ENCODE assay signal across 26 mouse cellular contexts in the genomic region with DNA sequence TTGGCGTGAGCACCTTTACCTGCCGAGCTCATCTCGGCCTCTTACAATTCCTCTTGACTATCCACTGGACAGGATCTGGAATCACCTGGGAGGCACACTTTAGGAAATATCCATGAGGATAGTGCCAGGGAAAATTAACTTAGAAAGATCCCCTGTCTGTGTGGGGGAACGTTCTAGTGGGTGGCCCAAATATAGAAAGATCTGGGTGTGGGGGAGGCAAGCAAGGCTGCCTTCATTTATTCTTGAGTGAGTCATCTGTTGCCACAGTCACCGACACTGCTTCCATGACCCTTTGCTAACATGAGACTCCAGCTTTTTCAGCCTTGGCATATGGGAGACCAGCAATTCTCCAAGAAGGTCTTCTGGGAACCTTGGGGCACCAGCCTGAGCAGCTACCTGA.
"Had no signal": no experiment of that assay in that cellular context is flagged by ENCODE, and none has a peak within 500 bp of the region (broad histone marks: within the 10 kb centered on the region; RNA-seq: fewer than 3 reads in every experiment).

No protein-coding gene starts in this region.

- ATAC-seq: hindbrain, postnatal 0 days; intestine, embryonic 16.5 days; liver, embryonic 12.5 days had no signal

- H3K36me3 ChIP-seq: heart, embryonic 13.5 days; heart, embryonic 15.5 days; hindbrain, embryonic 13.5 days; hindbrain, embryonic 15.5 days; kidney, embryonic 15.5 days; limb, embryonic 13.5 days; limb, embryonic 15.5 days; liver, embryonic 12.5 days had no signal

- H3K4me3 ChIP-seq: heart, adult 2 months; heart, embryonic 13.5 days; heart, embryonic 15.5 days; hindbrain, embryonic 13.5 days; hindbrain, embryonic 15.5 days; kidney, embryonic 15.5 days; limb, embryonic 13.5 days; limb, embryonic 15.5 days; liver, embryonic 12.5 days had no signal

- H3K9ac ChIP-seq: heart, embryonic 13.5 days; heart, embryonic 15.5 days; hindbrain, embryonic 13.5 days; hindbrain, embryonic 15.5 days; kidney, embryonic 15.5 days; limb, embryonic 13.5 days; limb, embryonic 15.5 days; liver, embryonic 12.5 days; liver, embryonic 14.5 days had no signal

- DNase-seq: gastrocnemius, postnatal 14 days; gastrocnemius, postnatal 36 days; heart, adult 11 months; heart, adult 2 months; heart, postnatal 14 days; heart, postnatal 36 days; kidney, adult 11 months; kidney, adult 2 months; kidney, adult 9 months; kidney, postnatal 14 days; kidney, postnatal 36 days; layer of hippocampus, adult 9-11 months; layer of hippocampus, postnatal 36 days; left cerebral cortex, postnatal 4 days had no signal

- H3K27ac ChIP-seq: heart, adult 2 months; heart, embryonic 13.5 days; heart, embryonic 15.5 days; hindbrain, embryonic 13.5 days; hindbrain, embryonic 15.5 days; hindbrain, postnatal 0 days; kidney, embryonic 15.5 days; kidney, postnatal 0 days; limb, embryonic 13.5 days; limb, embryonic 15.5 days; liver, embryonic 12.5 days; liver, embryonic 14.5 days had no signal

- H3K27me3 ChIP-seq: heart, embryonic 15.5 days; hindbrain, embryonic 13.5 days; hindbrain, embryonic 15.5 days; kidney, embryonic 15.5 days; limb, embryonic 13.5 days; limb, embryonic 15.5 days; liver, embryonic 12.5 days had no signal

- H3K4me1 ChIP-seq: hindbrain, embryonic 15.5 days; liver, embryonic 12.5 days had no signal

- H3K9me3 ChIP-seq: heart, embryonic 13.5 days; heart, embryonic 15.5 days; hindbrain, embryonic 13.5 days; hindbrain, embryonic 15.5 days; kidney, embryonic 15.5 days; limb, embryonic 13.5 days; limb, embryonic 15.5 days; liver, embryonic 12.5 days had no signal
